Mouse (Mus musculus) layer of hippocampus, adult 2 months (tissue): ENCODE results near the gene Plxna2. TPM values are rescaled to one million over a fixed set of nuclear protein-coding genes. Genes with fewer than 3 reads are reported as not detected.

Source experiments
- DNase-seq, 2 experiments: peaks; one replicate each; pipeline ENCODE4 v3.0.0; 2022; ENCODE audit warnings: low spot score in 2 of 2
- H3K27ac ChIP-seq: fragments of 200-600 bp; 2 replicates; pipeline ENCODE4 v1.8.1; 2022
- H3K4me3 ChIP-seq: fragments of 200-600 bp; 2 replicates; pipeline ENCODE4 v1.8.1; 2022; ENCODE audit warnings: mild to moderate bottlenecking
- CTCF ChIP-seq: fragments of 200-600 bp; conservative IDR thresholded peaks from 2 replicates; pipeline ENCODE4 v1.8.1; 2022; ENCODE audit warnings: antibody characterized with exemption, mild to moderate bottlenecking, moderate library complexity
- total RNA-seq, 2 experiments: library from RNA; stranded (reverse); gene quantifications; 2 replicates each; pipeline ENCODE4 v1.2.3; 2021

Gene Plxna2
- total RNA-seq, 2 experiments from 2014 or later, result 68.1 to 73.2 TPM

- no peak overlapping the region for H3K27ac ChIP-seq
- DNase-seq, result no peak
- no peak for TF ChIP-seq CTCF
- no peak overlapping the region for H3K4me3 ChIP-seq
These were observed 158.7 kb downstream of the Plxna2 start for GRCm38 (mm10) chr1:194776510-194777244.

- no peak overlapping the region for H3K27ac ChIP-seq
- TF ChIP-seq CTCF, result no peak
- DNase-seq, result no peak
- H3K4me3 ChIP-seq, result no peak overlapping the region
These were observed 159.6 kb downstream of the Plxna2 start for GRCm38 (mm10) chr1:194777608-194778007.

- DNase-seq, result no peak
These were observed 162.4 kb downstream of the Plxna2 start for GRCm38 (mm10) chr1:194780392-194780791.

GRCm38 (mm10) chr1:194780794-194781390, 162.9 kb downstream of the Plxna2 start:
- TF ChIP-seq CTCF, result no peak
- DNase-seq, result peak; percentile 26 to 40
- H3K4me3 ChIP-seq, result no peak overlapping the region
- H3K27ac ChIP-seq, result no peak overlapping the region

More at GRCm38 (mm10) chr1:194780392-194780791, 162.4 kb downstream of the Plxna2 start:
- H3K27ac ChIP-seq, result no peak overlapping the region
- TF ChIP-seq CTCF, result no peak
- no peak overlapping the region for H3K4me3 ChIP-seq

- TF ChIP-seq CTCF, result no peak
- no peak overlapping the region for H3K27ac ChIP-seq
- no peak for DNase-seq
- no peak overlapping the region for H3K4me3 ChIP-seq
These were observed 163.5 kb downstream of the Plxna2 start for GRCm38 (mm10) chr1:194781556-194781955.

GRCm38 (mm10) chr1:194782325-194782724, 164.3 kb downstream of the Plxna2 start:
- no peak for DNase-seq
- H3K27ac ChIP-seq, result no peak overlapping the region
- no peak for TF ChIP-seq CTCF
- no peak overlapping the region for H3K4me3 ChIP-seq

DNA sequence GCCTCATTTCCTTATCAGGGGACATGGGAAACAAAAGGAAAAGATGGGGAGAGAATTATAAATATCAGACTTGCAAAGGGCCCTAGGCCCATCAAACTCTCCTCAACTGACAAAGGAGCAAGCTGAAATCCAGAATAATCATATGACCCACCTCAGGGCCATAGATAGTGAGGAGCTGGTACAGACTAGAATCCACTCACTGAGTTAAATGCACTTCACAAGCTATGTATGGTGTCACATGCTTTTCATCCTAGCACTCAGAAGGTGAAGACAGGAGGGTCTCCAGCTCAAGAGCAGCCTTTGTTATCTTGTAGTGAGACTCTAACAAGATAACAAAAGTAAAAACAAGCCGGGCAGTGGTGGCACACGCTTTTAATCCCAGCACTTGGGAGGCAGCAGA, 169.6 kb downstream of the Plxna2 start:
- no peak for TF ChIP-seq CTCF
- DNase-seq, result no peak
- Histone ChIP-seq H3K4me3 (no peak overlapping the region), H3K27ac (no peak overlapping the region)

DNA sequence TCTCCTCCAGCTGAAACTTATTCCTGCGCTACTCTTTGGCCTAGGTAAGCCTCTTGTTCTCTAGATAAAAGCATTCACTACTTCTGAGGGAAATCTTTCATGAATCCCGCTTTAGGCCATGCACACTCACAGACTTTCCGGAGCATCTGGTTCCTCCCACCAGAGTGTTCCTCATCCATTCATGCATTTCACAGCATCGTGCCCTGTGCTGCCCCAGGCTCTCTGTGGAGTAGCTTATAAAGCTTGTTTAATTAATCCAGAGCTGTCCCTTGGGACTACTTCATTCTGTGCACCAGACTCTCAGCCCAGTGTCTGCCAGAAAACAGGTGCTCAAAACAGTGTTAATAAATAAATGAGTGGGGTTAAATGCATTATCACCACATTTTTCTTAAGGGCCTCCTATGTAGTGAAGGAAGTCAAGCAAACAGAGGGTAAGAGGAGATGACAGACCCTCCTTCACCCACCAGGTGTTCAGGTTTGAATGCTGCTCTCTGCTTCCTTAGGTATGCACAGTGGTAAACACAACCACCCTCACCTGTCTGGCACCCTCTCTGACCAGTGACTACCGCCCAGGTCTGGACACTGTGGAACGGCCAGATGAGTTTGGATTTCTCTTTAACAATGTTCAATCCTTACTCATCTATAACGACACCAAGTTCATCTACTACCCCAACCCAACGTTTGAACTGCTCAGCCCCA, 175.4 kb downstream of the Plxna2 start:
- TF ChIP-seq CTCF, result no peak
- peak in 1 of 2 experiments; percentile 30 for DNase-seq

DNA sequence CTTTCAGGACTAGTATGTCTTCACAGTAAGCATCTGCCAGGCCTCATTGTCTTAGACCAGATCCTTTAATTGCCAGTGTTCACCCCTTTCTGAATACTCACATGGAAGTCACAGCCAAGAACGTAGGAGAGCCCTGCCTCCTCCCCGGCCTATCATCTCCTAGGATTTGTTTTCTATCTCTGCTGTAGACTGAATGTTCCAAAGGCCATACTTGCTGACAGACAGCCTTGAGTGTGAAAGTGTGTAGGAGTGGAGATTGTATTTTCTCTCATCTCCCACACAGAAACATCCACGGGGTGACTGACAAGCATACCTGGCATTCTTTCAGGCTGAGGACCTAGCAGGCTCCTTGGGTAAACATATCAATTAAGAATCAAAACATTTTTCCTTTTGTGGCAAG, 177.3 kb downstream of the Plxna2 start:
- DNase-seq, result peak; percentile 15 to 40
- no peak overlapping the region for H3K4me3 ChIP-seq
- TF ChIP-seq CTCF, result no peak
- peak overlapping the region; percentile 36; the same call in 1 of the 2 replicates for H3K27ac ChIP-seq

More for the DNA sequence above, 175.4 kb downstream of the Plxna2 start:
- Histone ChIP-seq H3K4me3 (no peak overlapping the region), H3K27ac (no peak overlapping the region)

GRCm38 (mm10) chr1:194797843-194798242, 179.8 kb downstream of the Plxna2 start:
- DNase-seq, result no peak
- no peak for TF ChIP-seq CTCF

GRCm38 (mm10) chr1:194798511-194798910, 180.5 kb downstream of the Plxna2 start:
- H3K27ac ChIP-seq, result no peak overlapping the region
- no peak overlapping the region for H3K4me3 ChIP-seq
- no peak for TF ChIP-seq CTCF
- DNase-seq, result no peak

More at GRCm38 (mm10) chr1:194797843-194798242, 179.8 kb downstream of the Plxna2 start:
- Histone ChIP-seq H3K4me3 (no peak overlapping the region), H3K27ac (no peak overlapping the region)

DNA sequence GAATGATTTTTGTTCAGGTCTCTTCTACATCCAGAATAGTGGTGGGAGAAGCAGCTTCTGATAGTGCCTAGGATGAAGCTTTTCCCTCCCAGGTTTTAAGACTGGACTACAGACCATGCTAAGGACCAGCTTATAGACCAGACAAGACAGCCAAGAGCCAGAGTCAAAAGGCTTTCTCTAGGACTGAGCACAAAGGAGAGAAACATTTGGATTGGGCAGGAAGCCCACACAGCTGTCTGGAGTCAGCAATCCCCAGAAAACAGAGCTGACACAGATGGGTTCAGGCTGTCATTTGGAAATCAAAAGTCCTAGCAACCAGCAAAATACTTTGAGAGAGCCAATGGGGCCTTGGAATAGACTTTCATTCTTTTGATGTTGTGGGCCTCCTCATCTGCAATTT, 190.2 kb downstream of the Plxna2 start:
- peak in 1 of 2 experiments; percentile 18 for DNase-seq
- Histone ChIP-seq H3K27ac (peak overlapping the region; percentile 65), H3K4me3 (no peak overlapping the region)
- no peak for TF ChIP-seq CTCF

DNA sequence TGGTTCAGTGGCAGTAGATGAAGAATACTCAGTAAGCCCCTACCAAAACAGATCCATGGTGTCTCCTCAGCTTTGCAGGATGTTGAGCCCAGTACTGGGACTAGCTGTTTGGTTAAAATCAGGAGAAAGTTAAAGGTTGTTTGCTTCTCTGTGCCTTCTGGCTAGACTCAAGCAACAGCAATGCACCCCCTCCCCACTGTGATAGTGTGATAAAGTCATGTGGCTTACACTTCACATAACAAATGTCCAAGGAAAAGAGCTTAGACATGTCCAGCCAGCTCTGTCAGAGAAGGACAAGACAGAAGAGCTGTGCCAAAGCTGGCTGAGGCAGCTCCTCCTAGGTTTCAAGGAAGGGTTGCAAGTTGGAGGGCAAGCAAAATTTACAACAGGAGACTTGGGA, 190.7 kb downstream of the Plxna2 start:
- no peak overlapping the region for H3K4me3 ChIP-seq
- no peak for TF ChIP-seq CTCF
- H3K27ac ChIP-seq, result peak overlapping the region; percentile 65
- no peak for DNase-seq

GRCm38 (mm10) chr1:194809600-194809999, 191.6 kb downstream of the Plxna2 start:
- no peak overlapping the region for H3K27ac ChIP-seq
- no peak for TF ChIP-seq CTCF
- no peak for DNase-seq
- H3K4me3 ChIP-seq, result no peak overlapping the region
